Mouse (Mus musculus) small intestine, adult 2 months (tissue): ENCODE measurements around the gene Cisd3. TPM values are rescaled to one million over a fixed set of nuclear protein-coding genes. Genes with fewer than 3 reads are reported as not detected.

Source experiments
- H3K27ac ChIP-seq: fragments of 200-500 bp; 2 replicates; pipeline ENCODE4 v1.5.1; 2012; ENCODE audit warnings: low read depth, low read length, control low read depth, inconsistent platforms; ENCODE audit not compliant: insufficient read depth
- H3K27me3 ChIP-seq: fragments of 200-500 bp; 2 replicates; pipeline ENCODE4 v1.6.1; 2012; ENCODE audit warnings: mild to moderate bottlenecking, moderate library complexity, low read length, inconsistent platforms; ENCODE audit not compliant: control insufficient read depth, insufficient read depth
- H3K36me3 ChIP-seq: fragments of 200-500 bp; 2 replicates; pipeline ENCODE4 v1.6.1; 2012; ENCODE audit warnings: mild to moderate bottlenecking, low read length, control low read depth, inconsistent platforms; ENCODE audit not compliant: control insufficient read depth, insufficient read depth
- H3K4me1 ChIP-seq: fragments of 200-500 bp; 2 replicates; pipeline ENCODE4 v1.6.1; 2012; ENCODE audit warnings: low read length, inconsistent platforms, mixed read lengths; ENCODE audit not compliant: control insufficient read depth, insufficient read depth, insufficient read length
- H3K4me3 ChIP-seq: fragments of 200-500 bp; 2 replicates; pipeline ENCODE4 v1.5.1; 2012; ENCODE audit warnings: low read depth, mild to moderate bottlenecking, control low read depth, inconsistent platforms, low read length, moderate library complexity
- CTCF ChIP-seq: fragments of 200-500 bp; IDR thresholded peaks from 2 replicates; pipeline ENCODE4 v1.5.1; 2012; ENCODE audit warnings: low read depth, mild to moderate bottlenecking, control low read depth, inconsistent platforms, low read length, moderate library complexity, mixed read lengths; ENCODE audit not compliant: insufficient replicate concordance, insufficient read length; ENCODE audit errors: extremely low read depth
- POLR2A ChIP-seq: fragments of 200-500 bp; IDR thresholded peaks from 2 replicates; pipeline ENCODE4 v1.6.1; 2012; ENCODE audit warnings: low read depth, mild to moderate bottlenecking, control low read depth, inconsistent platforms, low read length, moderate library complexity
- WGBS: fragments of 180-500 bp; shearing (Covaris S2); methylation state at CpG from one replicate; pipeline ENCODE4 v1.1.7; 2018; 5-methylcytosine and 5-hydroxymethylcytosine counted together
- polyA plus RNA-seq: library from polyadenylated mRNA; depleted of rRNA; stranded (reverse); fragments of >200 nt; gene quantifications from 2 replicates; pipeline ENCODE4 v1.2.3, GENCODE M21; 2012

Cisd3 gene
- polyA plus RNA-seq, 1 experiment: 249 TPM

- Histone ChIP-seq H3K4me1 (peaks cover 17% of the 10 kb centered on the region; the same call in 1 of the 2 replicates), H3K36me3 (peaks cover 28% of the 10 kb centered on the region), H3K27ac (no peak overlapping the region), H3K27me3 (no peaks in the 10 kb centered on the region), H3K4me3 (no peak overlapping the region)
- TF ChIP-seq CTCF: peak; percentile 96
- no peak for TF ChIP-seq POLR2A
- WGBS: 33% methylated on average over 10 of the region's 10 CpGs
Observed at GRCm38 (mm10) chr11:97689861-97690260, 4.2 kb downstream of the Cisd3 start.

GRCm38 (mm10) chr11:97694435-97694834 lies 8.8 kb downstream of the Cisd3 start:
- Histone ChIP-seq H3K4me1 (peaks cover 5% of the 10 kb centered on the region), H3K36me3 (peaks cover 18% of the 10 kb centered on the region), H3K4me3 (no peak overlapping the region), H3K27ac (no peak overlapping the region), H3K27me3 (no peaks in the 10 kb centered on the region)
- WGBS: 60% methylated on average over 4 of the region's 4 CpGs
- no peak for TF ChIP-seq CTCF
- TF ChIP-seq POLR2A: no peak

- Histone ChIP-seq H3K27ac (no peak overlapping the region), H3K36me3 (peaks cover 15% of the 10 kb centered on the region), H3K4me1 (peaks cover 5% of the 10 kb centered on the region), H3K27me3 (no peaks in the 10 kb centered on the region), H3K4me3 (no peak overlapping the region)
- TF ChIP-seq CTCF: no peak
- TF ChIP-seq POLR2A: no peak
- 47% methylated on average over 17 of the region's 17 CpGs for WGBS
Observed at GRCm38 (mm10) chr11:97694921-97695711, 9.5 kb downstream of the Cisd3 start.

GRCm38 (mm10) chr11:97695712-97696401 lies 10.2 kb downstream of the Cisd3 start:
- H3K36me3 ChIP-seq: peaks cover 10% of the 10 kb centered on the region
- WGBS: 60% methylated on average over 9 of the region's 9 CpGs
- TF ChIP-seq POLR2A (no peak), CTCF (no peak)
- no peaks in the 10 kb centered on the region for H3K27me3 ChIP-seq
- peaks cover 5% of the 10 kb centered on the region for H3K4me1 ChIP-seq
- no peak overlapping the region for H3K27ac ChIP-seq
- no peak overlapping the region for H3K4me3 ChIP-seq

GRCm38 (mm10) chr11:97696669-97697068 lies 11.0 kb downstream of the Cisd3 start:
- H3K36me3 ChIP-seq: peaks cover 5% of the 10 kb centered on the region; the same call in 1 of the 2 replicates
- no peak overlapping the region for H3K4me3 ChIP-seq
- no peak overlapping the region for H3K27ac ChIP-seq
- TF ChIP-seq POLR2A (no peak), CTCF (no peak)
- no peaks in the 10 kb centered on the region for H3K27me3 ChIP-seq
- 80% methylated on average over 8 of the region's 8 CpGs for WGBS
- peaks cover 5% of the 10 kb centered on the region for H3K4me1 ChIP-seq

GRCm38 (mm10) chr11:97697199-97697890 lies 11.7 kb downstream of the Cisd3 start:
- WGBS: 69% methylated on average over 11 of the region's 11 CpGs
- H3K36me3 ChIP-seq: no peaks in the 10 kb centered on the region; the same call in 1 of the 2 replicates
- H3K27ac ChIP-seq: no peak overlapping the region
- H3K4me3 ChIP-seq: no peak overlapping the region
- TF ChIP-seq CTCF: no peak
- TF ChIP-seq POLR2A: no peak
- H3K4me1 ChIP-seq: peaks cover 5% of the 10 kb centered on the region
- H3K27me3 ChIP-seq: no peaks in the 10 kb centered on the region

GRCm38 (mm10) chr11:97697891-97698529 lies 12.4 kb downstream of the Cisd3 start:
- H3K4me1 ChIP-seq: peaks cover 5% of the 10 kb centered on the region
- H3K36me3 ChIP-seq: no peaks in the 10 kb centered on the region
- peak overlapping the region; percentile 84 for H3K4me3 ChIP-seq
- WGBS: 33% methylated on average over 14 of the region's 14 CpGs
- H3K27ac ChIP-seq: no peak overlapping the region
- TF ChIP-seq POLR2A: no peak
- TF ChIP-seq CTCF: no peak
- no peaks in the 10 kb centered on the region for H3K27me3 ChIP-seq
